Mouse (Mus musculus) Patski (cell line): ENCODE results near the gene Timd2. TPM values are rescaled to one million over a fixed set of nuclear protein-coding genes. Genes with fewer than 3 reads are reported as not detected.
A peak's percentile ranks its signal among the peaks of the same experiment; 100 is the strongest.
"Not testable (repeated sequence)": the region's sequence is repeated elsewhere in the genome, so short reads cannot be mapped to it uniquely, and the experiment has no call there.

ENCODE experiments used
- ATAC-seq: fragments of 100-300 bp; one replicate; pipeline ENCODE4 v1.8.0; 2021
- CTCF ChIA-PET: fragments of 350-600 bp; sonication (Branson Sonifier 250); formaldehyde crosslinking; loops from one replicate; lab custom pipeline; 2022; ENCODE audit warnings: inconsistent platforms; lab: Charles Lee
- POLR2A ChIA-PET: fragments of 350-600 bp; sonication (Branson Sonifier 250); formaldehyde crosslinking; loops from one replicate; lab custom pipeline; 2022; ENCODE audit warnings: antibody characterized with exemption, inconsistent platforms; lab: Charles Lee
- DNase-seq: peaks from one replicate; pipeline ENCODE4 v3.0.0-alpha.2; 2011; ENCODE audit warnings: low read depth, low spot score
- H3K27me3 ChIP-seq: fragments of 371-371 bp; one replicate; pipeline ENCODE4 v1.5.1; 2021
- CTCF ChIP-seq: fragments of 100-300 bp; IDR thresholded peaks from one replicate; pipeline ENCODE4 v1.5.1; 2021
- in situ Hi-C: fragments of 300-500 bp; cut with MboI; formaldehyde crosslinking; loops from 3 replicates; pipeline ENCODE4 v1.11.1; 2018; ENCODE audit warnings: low pct_unique_long_range_greater_than_20kb, mixed read lengths
- polyA plus RNA-seq: library from polyadenylated mRNA; unstranded; gene quantifications from one replicate; pipeline ENCODE4 v1.2.3, GENCODE M21; 2021

The Timd2 gene
- polyA plus RNA-seq, result 9.1 TPM

GRCm38 (mm10) chr11:46706664-46707356 lies at the start of gene Timd2:
Gene Timd2 (minus strand): TSS chr11:46707061.
- no peak for ATAC-seq
- no peak for DNase-seq
- no peaks in the 10 kb centered on the region for H3K27me3 ChIP-seq
- CTCF ChIA-PET, result interaction anchor here (1.0 to 1.4 kb wide), 2 partner anchors 10 to 11 kb away, joined by 3 read pairs; no protein-coding TSS in a partner anchor
- POLR2A ChIA-PET, result no interaction called here
- TF ChIP-seq CTCF, result no peak
- in situ Hi-C loops, result no loop called here

DNA sequence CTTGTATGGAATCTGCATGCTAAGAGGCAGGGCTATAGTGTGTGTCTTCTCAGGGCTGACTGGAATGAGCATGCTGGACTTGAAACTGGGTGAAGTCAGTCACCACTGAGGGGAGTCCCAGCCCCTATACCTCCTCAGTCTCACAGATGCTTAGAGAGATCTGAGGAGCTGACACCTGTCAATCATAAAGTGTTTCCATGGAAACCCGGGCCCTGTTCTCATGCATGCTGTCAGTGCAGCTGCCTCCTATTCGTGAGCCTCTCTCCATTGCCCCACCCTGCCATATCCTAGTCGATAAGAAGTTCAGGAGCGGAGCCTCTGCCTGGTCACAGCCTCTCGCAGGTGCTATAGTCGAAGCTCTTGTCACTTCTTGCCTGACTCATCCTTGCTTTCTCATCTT lies 48.9 kb upstream of the Timd2 start:
- H3K27me3 ChIP-seq, DNase-seq, ATAC-seq, in situ Hi-C loops: not testable (repeated sequence)
- ChIA-PET CTCF (interaction anchor here (1.7 kb wide), 1 partner anchor 13 kb away, joined by 6 read pairs; no protein-coding TSS in a partner anchor), POLR2A (interaction anchor here (0.6 kb wide), 1 partner anchor 22 kb away, joined by 3 read pairs; no protein-coding TSS in a partner anchor)

DNA sequence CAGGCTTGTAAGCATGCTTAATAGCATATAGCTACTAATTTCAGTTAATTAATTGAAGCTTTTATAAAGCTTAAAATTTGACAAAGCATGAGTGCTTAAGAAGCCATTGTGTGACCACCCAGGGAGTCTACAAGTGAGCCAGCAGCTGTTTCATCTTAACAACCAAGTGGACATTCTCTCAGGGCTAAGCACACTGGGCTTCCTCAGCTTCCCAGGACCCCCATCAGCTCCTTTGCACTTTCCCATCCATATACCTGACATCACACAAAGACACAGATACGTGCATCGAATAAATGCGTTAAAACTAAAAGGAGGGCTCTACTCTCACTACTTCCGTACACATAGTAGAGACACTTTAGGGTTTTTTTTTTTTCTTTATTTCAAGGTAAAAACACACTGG lies 47.8 kb upstream of the Timd2 start:
- ATAC-seq, result no peak
- TF ChIP-seq CTCF, result no peak

GRCm38 (mm10) chr11:46753662-46754061 lies 46.8 kb upstream of the Timd2 start:
- no peak for TF ChIP-seq CTCF
- H3K27me3 ChIP-seq, result no peaks in the 10 kb centered on the region
- DNase-seq, result no peak
- ATAC-seq, result no peak
- in situ Hi-C loops, result no loop called here
- ChIA-PET CTCF (no interaction called here), POLR2A (no interaction called here)

More for the DNA sequence above, 47.8 kb upstream of the Timd2 start:
- POLR2A ChIA-PET, result no interaction called here
- no peaks in the 10 kb centered on the region for H3K27me3 ChIP-seq
- no peak for DNase-seq
- CTCF ChIA-PET, result no interaction called here
- in situ Hi-C loops, result no loop called here

GRCm38 (mm10) chr11:46747996-46748395 lies 41.1 kb upstream of the Timd2 start:
- no peaks in the 10 kb centered on the region for H3K27me3 ChIP-seq
- TF ChIP-seq CTCF, result no peak
- DNase-seq (no peak), ATAC-seq (no peak)
- in situ Hi-C loops, result loop anchor here (10.0 kb wide), 1 partner anchor 53 kb away; no protein-coding TSS in a partner anchor
- ChIA-PET POLR2A (interaction anchor here (0.6 kb wide), 1 partner anchor 223 kb away, joined by 4 read pairs; no protein-coding TSS in a partner anchor), CTCF (interaction anchor here (1.0 kb wide), 1 partner anchor 59 kb away, joined by 4 read pairs; no protein-coding TSS in a partner anchor)

- H3K27me3 ChIP-seq, result no peaks in the 10 kb centered on the region
- in situ Hi-C loops, result loop anchor here (10.0 kb wide), 1 partner anchor 47 kb away; no protein-coding TSS in a partner anchor
- ChIA-PET CTCF (no interaction called here), POLR2A (no interaction called here)
- ATAC-seq (no peak), DNase-seq (no peak)
- no peak for TF ChIP-seq CTCF
Observed at GRCm38 (mm10) chr11:46741716-46742115, 34.9 kb upstream of the Timd2 start.

DNA sequence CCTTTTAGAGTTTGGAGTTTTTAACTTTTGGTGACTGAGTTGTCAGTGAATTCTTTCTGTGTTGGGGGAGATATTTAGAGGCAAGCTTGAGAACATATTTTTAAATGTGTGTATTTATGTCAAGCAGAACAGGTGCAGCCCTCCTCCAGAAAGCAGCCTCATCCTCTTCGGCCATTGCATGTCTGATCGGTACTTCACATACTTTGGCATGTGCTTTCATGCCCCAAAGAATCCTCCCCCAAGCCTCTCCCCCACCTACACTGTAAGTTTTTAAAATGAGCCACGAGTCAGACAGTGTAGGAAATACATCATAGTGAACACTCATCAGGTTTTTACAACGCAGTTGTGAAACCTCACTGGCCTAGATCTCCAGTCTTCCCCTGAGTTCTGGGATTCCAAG lies 34.0 kb upstream of the Timd2 start:
- ChIA-PET POLR2A (no interaction called here), CTCF (interaction anchor here (1.2 kb wide), 1 partner anchor 81 kb away, joined by 3 read pairs; no protein-coding TSS in a partner anchor)
- DNase-seq (no peak), ATAC-seq (peak; percentile 62)
- TF ChIP-seq CTCF, result no peak
- no peaks in the 10 kb centered on the region for H3K27me3 ChIP-seq
- in situ Hi-C loops, result loop anchor here (10.0 kb wide), 1 partner anchor 46 kb away; no protein-coding TSS in a partner anchor

DNA sequence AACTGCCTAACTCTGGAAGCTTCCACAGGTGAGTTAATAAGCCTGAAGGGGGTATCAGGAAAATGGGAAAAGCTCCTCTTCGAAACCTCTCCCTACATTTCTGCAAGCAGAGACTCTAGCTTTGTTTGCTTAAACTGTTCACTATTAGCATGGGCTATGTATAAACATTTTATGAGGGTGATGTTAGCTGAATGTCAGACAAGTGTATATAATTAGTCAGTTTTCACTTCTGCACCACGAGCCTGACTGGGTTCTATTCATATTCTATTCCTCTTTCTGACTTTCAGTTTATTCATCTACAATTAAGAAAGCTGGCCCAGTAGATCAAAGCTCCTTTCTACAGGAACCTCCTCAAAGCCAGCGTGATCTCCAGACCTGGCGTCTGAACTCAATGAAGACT lies 32.6 kb upstream of the Timd2 start:
- DNase-seq, result no peak
- ChIA-PET CTCF (interaction anchor here (0.8 to 1.1 kb wide), 2 partner anchors 29 to 121 kb away, joined by 3 read pairs; no protein-coding TSS in a partner anchor), POLR2A (no interaction called here)
- H3K27me3 ChIP-seq, result no peaks in the 10 kb centered on the region
- in situ Hi-C loops, result loop anchor here (10.0 kb wide), 2 partner anchors 215 to 305 kb away; partner anchors contain the start of genes Gm12169 and Med7
- ATAC-seq, result no peak
- TF ChIP-seq CTCF, result no peak

GRCm38 (mm10) chr11:46735076-46735475 lies 28.2 kb upstream of the Timd2 start, which contains the start of gene Havcr1:
Gene Havcr1 (plus strand): TSS chr11:46735080.
- DNase-seq, CTCF ChIA-PET, H3K27me3 ChIP-seq: not testable (repeated sequence)
- POLR2A ChIA-PET, result interaction anchor here (0.7 kb wide), 1 partner anchor 26 kb away, joined by 3 read pairs; no protein-coding TSS in a partner anchor
- in situ Hi-C loops, result loop anchor here (10.0 kb wide), 2 partner anchors 210 to 300 kb away; partner anchors contain the start of genes Gm12169 and Med7
- peak; percentile 18 for ATAC-seq

- in situ Hi-C loops, result loop anchor here (10.0 kb wide), 2 partner anchors 210 to 300 kb away; partner anchors contain the start of genes Gm12169 and Med7
- ChIA-PET CTCF (no interaction called here), POLR2A (interaction anchor here (0.7 kb wide), 1 partner anchor 25 kb away, joined by 3 read pairs; no protein-coding TSS in a partner anchor)
- no peak for TF ChIP-seq CTCF
- H3K27me3 ChIP-seq, result no peaks in the 10 kb centered on the region
- DNase-seq (no peak), ATAC-seq (no peak)
Observed at GRCm38 (mm10) chr11:46734617-46735016, 27.8 kb upstream of the Timd2 start.
